Mouse (Mus musculus) R1 (cell line): ENCODE measurements around the gene Foxj3.

ENCODE experiments used
- DNase-seq: peaks from one replicate; pipeline ENCODE4 v3.0.0-alpha.2; 2018; ENCODE audit warnings: low read depth, low spot score

The Foxj3 gene

GRCm38 (mm10) chr4:119635686-119636085, 98.9 kb downstream of the Foxj3 start:
- no peak for DNase-seq

- no peak for DNase-seq
Observed at GRCm38 (mm10) chr4:119636731-119637130, 99.9 kb downstream of the Foxj3 start.

GRCm38 (mm10) chr4:119637176-119637845, 100.5 kb downstream of the Foxj3 start, which contains the start of gene Guca2a:
TSS of gene Guca2a (plus strand) at chr4:119637704.
- peak; percentile 23 for DNase-seq

GRCm38 (mm10) chr4:119637946-119638345, 101.1 kb downstream of the Foxj3 start:
- DNase-seq: no peak

- peak; percentile 74 for DNase-seq
Observed at GRCm38 (mm10) chr4:119638656-119639055, 101.9 kb downstream of the Foxj3 start.

GRCm38 (mm10) chr4:119642666-119643065, 105.9 kb downstream of the Foxj3 start:
- peak; percentile 93 for DNase-seq

- no peak for DNase-seq
Observed at GRCm38 (mm10) chr4:119657011-119657410, 120.2 kb downstream of the Foxj3 start.

GRCm38 (mm10) chr4:119658246-119658645, 121.4 kb downstream of the Foxj3 start:
- DNase-seq: no peak

GRCm38 (mm10) chr4:119658731-119659130, 121.9 kb downstream of the Foxj3 start, which contains the start of gene Guca2b:
TSS of gene Guca2b (minus strand) at chr4:119658954.
- no peak for DNase-seq

GRCm38 (mm10) chr4:119660007-119660406, 123.2 kb downstream of the Foxj3 start:
- no peak for DNase-seq

GRCm38 (mm10) chr4:119662151-119662550, 125.3 kb downstream of the Foxj3 start:
- no peak for DNase-seq

- no peak for DNase-seq
Observed at GRCm38 (mm10) chr4:119662976-119663375, 126.2 kb downstream of the Foxj3 start.

GRCm38 (mm10) chr4:119663409-119664095, 126.7 kb downstream of the Foxj3 start:
- no peak for DNase-seq

GRCm38 (mm10) chr4:119665166-119665565, 128.4 kb downstream of the Foxj3 start:
- no peak for DNase-seq

GRCm38 (mm10) chr4:119666116-119666515, 129.3 kb downstream of the Foxj3 start:
- DNase-seq: no peak

- peak; percentile 74 for DNase-seq
Observed at GRCm38 (mm10) chr4:119667454-119667853, 130.7 kb downstream of the Foxj3 start.

- no peak for DNase-seq
Observed at GRCm38 (mm10) chr4:119668185-119668584, 131.4 kb downstream of the Foxj3 start.

GRCm38 (mm10) chr4:119668596-119668995, 131.8 kb downstream of the Foxj3 start:
- no peak for DNase-seq

- no peak for DNase-seq
Observed at GRCm38 (mm10) chr4:119669356-119670209, 132.8 kb downstream of the Foxj3 start.

- no peak for DNase-seq
Observed at GRCm38 (mm10) chr4:119670210-119670555, 133.4 kb downstream of the Foxj3 start.

- no peak for DNase-seq
Observed at GRCm38 (mm10) chr4:119670736-119671135, 133.9 kb downstream of the Foxj3 start.

GRCm38 (mm10) chr4:119671164-119671563, 134.4 kb downstream of the Foxj3 start:
- no peak for DNase-seq
